Mouse (Mus musculus): Measurements from ENCODE around the gene Akr1b7.
A peak's percentile ranks its signal among the peaks of the same experiment; 100 is the strongest.
"Not testable (repeated sequence)": the region's sequence is repeated elsewhere in the genome, so short reads cannot be mapped to it uniquely, and the experiment has no call there.

Gene Akr1b7

DNA sequence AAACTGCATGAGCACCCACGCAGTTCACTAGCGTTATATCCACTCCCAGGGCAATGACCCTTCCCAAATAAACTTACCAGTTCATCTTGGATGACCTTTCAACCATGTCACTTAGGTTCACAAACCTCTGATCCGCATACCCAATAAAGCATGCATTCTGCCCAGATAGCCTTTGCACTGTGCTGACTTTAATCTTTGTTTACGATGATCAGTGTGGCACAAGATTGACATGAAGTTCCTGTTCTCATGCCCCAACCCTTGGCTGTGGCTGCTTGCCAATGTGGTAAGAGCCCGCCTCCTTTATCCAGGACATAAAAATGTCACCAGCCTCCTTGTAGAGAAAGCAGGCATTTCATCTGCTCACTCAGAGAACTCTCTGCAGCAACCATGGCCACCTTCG is at the start of gene Akr1b7:
Gene Akr1b7 (plus strand): TSS at position 312 of the 400 bp plus-strand sequence.
- DNase-seq, result no peak

GRCm38 (mm10) chr6:34364217-34365136 is 47.7 kb upstream of the Akr1b7 start:
- no peak for DNase-seq

DNA sequence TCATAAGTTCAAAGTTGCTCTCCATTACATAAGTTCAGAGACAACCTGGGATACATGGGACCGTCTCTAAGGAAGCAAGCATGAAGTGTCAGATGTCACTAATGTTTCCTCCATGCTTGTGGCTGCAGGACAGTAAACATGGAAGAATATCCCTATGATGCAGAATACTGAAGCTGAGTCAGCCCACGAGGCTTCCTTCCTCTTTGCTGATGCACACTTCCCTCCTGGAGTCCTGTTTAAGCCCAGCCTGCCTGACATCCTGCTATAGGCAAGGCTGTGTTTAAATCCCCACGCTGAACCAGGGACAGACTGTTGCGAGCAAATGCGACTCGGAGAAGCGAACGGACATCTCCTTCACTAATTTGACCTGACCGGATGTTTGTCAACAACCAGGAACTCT is 44.1 kb upstream of the Akr1b7 start:
- DNase-seq, result no peak

- DNase-seq, result no peak
Observed at GRCm38 (mm10) chr6:34370081-34370480, 42.1 kb upstream of the Akr1b7 start.

DNA sequence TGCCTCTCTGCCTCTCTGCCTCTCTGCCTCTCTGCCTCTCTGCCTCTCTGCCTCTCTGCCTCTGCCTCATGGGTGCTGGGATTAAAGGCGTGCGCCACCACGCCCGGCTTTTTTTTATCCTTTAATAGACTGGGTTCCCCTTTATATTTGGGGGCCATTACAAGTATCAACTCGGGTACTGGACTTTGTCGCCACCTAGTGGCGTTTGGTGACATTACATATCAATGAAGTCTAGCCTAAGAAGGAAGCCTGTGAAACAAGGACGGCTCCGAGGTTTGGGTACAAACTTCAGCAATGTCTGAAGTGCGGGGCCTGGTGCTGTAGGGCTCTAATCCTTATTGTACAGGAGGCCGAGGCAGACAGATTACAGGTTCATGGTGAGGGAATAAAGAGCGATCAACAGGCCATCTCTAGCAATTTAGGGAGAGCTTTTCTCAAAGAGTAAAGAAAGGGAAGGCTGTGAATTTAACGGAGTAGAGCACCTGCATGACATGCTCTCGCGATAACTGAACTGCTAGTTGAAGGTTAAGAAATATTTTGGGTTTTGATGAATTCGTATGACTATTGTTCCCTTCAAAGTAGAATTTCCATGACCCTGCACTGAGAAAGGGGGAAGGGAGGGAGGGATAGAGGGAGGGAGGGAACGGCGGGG is 40.3 kb upstream of the Akr1b7 start:
- peak; percentile 80 for DNase-seq

- no peak for DNase-seq
Observed at GRCm38 (mm10) chr6:34373841-34374240, 38.3 kb upstream of the Akr1b7 start.

DNA sequence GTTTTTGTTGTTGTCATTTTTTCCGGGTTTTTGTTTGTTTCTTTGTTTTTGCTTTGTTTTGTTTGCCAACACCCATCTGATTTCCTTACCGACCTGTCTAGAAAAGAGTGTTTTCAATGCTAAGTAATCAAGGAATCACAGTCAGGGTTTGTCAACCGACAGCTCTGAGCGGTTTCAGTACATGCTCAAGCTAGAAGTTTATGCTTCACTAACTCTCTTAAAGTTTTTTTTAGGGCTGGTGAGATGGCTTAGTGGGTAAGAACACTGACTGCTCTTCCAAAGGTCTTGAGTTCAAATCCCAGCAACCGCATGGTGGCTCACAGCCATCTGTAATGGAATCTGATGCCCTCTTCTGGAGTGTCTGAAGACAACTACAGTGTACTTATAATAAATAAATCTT is 36.2 kb upstream of the Akr1b7 start:
- DNase-seq, result not testable (repeated sequence)

- no peak for DNase-seq
Observed at GRCm38 (mm10) chr6:34383401-34383800, 28.7 kb upstream of the Akr1b7 start.

DNA sequence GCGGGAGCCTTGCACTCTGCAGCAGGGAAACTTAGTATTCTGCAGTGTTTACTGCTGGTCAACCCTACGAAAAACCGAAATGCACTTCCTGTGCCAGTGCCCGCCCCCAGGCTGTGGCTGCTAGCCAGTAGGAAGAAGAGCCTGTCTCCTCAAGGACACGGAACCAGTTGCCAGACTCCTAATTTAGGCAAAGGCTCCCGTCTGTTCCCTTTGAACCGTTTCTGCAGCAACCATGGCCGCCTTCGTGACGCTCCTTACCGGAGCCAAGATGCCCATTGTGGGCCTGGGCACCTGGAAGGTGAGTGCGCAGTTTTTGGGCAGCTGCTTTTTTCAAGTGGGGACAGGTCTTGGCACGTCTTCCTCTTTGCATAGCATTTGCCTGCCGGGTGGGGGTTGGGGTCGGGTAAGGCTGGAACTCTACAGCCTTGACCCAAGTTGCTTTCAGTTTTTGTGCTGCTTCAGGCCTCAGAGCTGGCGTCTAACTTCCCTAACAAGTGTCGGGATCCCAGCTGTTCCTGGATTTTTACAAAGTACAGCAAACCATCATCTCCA is 27.9 kb upstream of the Akr1b7 start, which contains the start of gene Akr1b10:
Gene Akr1b10 (plus strand): TSS at position 109 of the 552 bp plus-strand sequence.
- DNase-seq, result peak; percentile 67

DNA sequence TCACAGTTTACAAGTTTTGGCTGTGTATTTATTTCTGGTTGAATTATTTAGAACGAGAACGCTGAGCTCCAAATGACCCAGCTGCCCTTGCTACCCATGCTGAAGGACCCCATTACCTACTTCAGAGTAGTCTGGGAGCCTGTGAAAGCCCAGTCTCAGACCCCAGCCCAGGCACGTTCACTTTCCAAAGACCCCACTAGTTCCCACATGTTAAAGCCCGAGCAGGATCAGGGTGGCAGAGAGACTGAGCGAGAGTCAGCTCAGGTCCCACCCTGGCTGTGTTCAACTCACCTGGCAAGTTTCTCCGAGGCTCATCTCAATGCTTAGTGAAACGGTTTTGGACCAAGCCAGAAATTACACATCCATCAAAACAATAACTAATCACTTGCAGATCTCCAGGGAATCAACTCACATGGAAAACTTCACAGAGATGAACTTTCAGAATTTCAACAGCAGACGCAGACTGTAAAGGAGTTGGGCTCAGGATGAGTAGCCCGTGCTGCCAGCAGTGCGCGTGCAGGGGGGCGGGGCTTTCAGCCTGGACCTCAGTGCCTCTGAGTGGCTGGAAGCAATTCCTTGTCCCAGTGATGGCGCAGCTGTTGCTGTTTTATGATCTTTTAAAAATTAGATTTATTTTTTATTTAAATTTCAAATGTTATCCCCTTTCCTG is 27.3 kb upstream of the Akr1b7 start:
- DNase-seq, result peak; percentile 13

- no peak for DNase-seq
Observed at GRCm38 (mm10) chr6:34388420-34389156, 23.5 kb upstream of the Akr1b7 start.

DNA sequence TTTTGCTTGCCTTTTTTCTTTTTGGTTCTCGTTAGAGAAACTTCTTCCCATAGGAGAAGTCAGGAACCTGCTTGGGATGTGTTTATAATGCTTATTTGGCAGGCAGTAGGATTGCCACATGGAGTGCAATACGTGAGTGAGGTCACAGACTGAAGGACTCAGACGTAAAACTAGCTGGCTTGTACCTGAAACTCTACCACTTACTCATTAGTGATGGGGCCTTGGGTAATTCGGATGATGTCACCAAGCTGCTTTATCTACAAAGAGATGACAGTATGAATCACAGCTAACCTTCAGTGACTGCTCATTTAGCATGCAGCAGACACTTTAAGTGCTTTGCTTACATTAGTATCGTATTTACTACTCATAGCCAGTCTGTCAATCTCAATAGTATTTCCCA is 16.2 kb upstream of the Akr1b7 start:
- no peak for DNase-seq

DNA sequence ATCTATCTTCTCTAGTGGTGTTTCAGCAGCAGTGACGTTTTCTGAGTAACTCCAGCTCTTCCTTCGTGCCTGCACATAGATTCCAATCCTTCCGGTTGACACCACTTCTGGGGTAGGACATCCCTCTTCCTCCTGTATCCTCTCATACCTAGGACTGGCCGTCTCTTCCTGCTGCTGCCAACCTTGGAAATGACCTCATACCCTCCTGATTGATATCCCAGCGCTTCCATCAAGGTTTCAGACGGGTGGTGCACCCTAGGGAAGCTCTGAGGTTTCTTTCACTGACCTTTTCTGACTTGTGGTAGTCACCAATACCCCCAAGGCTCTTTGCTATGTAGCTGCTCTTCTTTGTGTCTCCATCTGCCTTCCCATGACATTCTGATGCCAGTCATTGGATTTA is 13.7 kb upstream of the Akr1b7 start:
- no peak for DNase-seq

DNA sequence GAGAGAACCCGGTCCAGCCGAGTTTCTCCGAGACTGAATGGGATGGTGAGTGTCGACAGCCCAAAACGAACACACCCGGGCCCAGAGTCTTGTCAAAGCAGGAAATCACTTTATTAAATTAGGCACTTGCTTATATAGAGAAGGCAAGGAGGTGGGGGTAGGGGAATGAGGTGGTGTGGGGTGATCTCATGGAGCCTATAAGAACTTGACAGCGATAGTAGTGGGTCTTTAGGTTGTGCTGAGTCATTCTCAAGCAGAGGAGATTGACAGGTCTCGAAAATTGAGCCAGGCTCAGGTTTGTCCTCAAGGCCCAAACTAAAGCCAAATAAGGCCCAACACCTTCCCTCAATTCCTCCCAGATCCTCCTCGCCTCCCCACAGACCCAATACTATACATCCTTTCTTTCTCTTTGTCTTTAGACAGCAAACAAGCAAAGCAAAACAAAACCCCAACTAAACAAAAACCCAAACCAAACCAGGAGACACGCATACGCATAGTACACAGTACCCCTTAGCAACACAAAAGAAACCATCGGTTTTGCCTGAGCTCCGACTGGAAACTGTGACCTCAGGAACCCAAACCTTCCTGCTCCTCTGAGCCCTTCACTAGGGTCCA is 12.4 kb upstream of the Akr1b7 start:
- DNase-seq, result no peak

DNA sequence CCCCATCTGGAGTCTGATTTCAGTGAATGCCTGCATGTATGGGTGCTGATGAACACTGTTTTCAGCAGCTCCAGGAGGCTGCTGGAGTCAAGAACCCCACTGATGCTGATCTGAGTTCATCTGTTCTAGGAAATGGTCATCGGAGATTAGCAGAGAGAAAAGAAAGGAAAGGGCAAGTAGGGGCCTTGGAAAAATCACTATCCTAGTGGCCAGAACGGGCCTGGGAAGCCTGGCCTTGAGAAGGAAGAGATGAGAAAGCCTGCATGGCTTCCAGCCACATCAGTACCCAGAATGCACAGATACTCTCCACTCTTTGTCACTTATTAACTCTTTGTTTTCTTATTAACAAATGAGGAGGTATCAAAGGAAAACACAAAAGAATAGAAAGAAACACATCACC is 11.4 kb upstream of the Akr1b7 start:
- DNase-seq, result no peak

DNA sequence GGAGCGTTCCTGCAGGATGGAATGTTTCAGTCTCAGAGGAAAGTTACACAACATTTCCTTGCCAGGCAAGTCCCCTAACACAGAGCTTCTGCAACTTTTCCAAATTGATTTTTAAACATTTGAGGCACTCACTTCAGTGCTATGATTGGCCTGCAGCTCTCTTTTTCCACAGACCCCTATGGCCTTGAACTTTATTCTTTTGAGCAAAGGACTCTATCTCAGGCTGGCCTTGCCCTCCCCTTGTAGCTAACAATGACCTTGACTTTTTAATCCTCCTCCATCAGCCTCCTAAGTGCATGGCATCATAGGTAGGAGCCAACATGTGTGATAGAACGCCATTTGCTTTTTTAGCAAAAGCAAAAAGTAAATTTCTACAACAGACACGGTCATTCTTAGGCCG is 5.4 kb upstream of the Akr1b7 start:
- no peak for DNase-seq

- DNase-seq, result no peak
Observed at GRCm38 (mm10) chr6:34407403-34407802, 4.7 kb upstream of the Akr1b7 start.

GRCm38 (mm10) chr6:34412688-34413087 is 554 bp downstream of the Akr1b7 start:
- DNase-seq, result no peak

- not testable (repeated sequence) for DNase-seq
Observed at GRCm38 (mm10) chr6:34413386-34413785, 1.3 kb downstream of the Akr1b7 start.

- no peak for DNase-seq
Observed at GRCm38 (mm10) chr6:34416521-34416920, 4.4 kb downstream of the Akr1b7 start.

- DNase-seq, result no peak
Observed at GRCm38 (mm10) chr6:34419071-34419470, 6.9 kb downstream of the Akr1b7 start.

DNA sequence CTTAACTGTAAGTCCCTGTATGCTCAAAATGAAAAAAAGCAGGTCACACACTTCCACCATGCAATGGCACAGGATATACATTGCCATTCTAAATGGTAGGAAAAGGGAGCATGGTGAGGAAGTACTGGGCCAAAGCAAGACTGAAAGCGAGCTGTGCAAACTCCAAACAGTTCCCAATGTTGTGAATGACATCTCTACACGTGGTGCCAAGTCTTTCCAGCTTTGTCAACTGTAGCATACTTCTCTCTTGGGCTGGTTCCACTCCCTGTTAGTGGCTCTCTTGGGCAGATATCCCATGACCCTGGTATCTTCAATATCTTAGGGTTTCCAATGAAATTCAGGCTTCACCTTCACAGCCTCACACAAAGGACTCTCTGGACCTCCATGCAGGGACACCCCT is 26.9 kb downstream of the Akr1b7 start:
- no peak for DNase-seq
